Mouse (Mus musculus) kidney, embryonic 15.5 days (tissue): Measurements from ENCODE around the gene Fut8. TPM values are rescaled to one million over a fixed set of nuclear protein-coding genes. Genes with fewer than 3 reads are reported as not detected.
"Not testable (repeated sequence)": the region's sequence is repeated elsewhere in the genome, so short reads cannot be mapped to it uniquely, and the experiment has no call there.

Experiments used
- ATAC-seq: fragments of 200-750 bp; cut with Nextera tagmentation; replicated peaks from 2 replicates; pipeline ENCODE4 v1.8.0; 2017; ENCODE audit warnings: moderate TSS enrichment; ENCODE audit not compliant: low FRiP score
- H3K27ac ChIP-seq: fragments of 300-500 bp; sonication (generic); 2 replicates; pipeline ENCODE4 v1.5.1; 2015; ENCODE audit warnings: mild to moderate bottlenecking, inconsistent platforms
- H3K27me3 ChIP-seq: fragments of 300-500 bp; sonication (generic); 2 replicates; pipeline ENCODE4 v1.6.1; 2015; ENCODE audit warnings: inconsistent platforms
- H3K36me3 ChIP-seq: fragments of 300-500 bp; sonication (generic); 2 replicates; pipeline ENCODE4 v1.6.1; 2015; ENCODE audit warnings: inconsistent platforms
- H3K4me1 ChIP-seq: fragments of 300-500 bp; sonication (generic); 2 replicates; pipeline ENCODE4 v1.6.1; 2015; ENCODE audit warnings: inconsistent platforms
- H3K4me2 ChIP-seq: fragments of 300-500 bp; sonication (generic); 2 replicates; pipeline ENCODE4 v1.6.1; 2015; ENCODE audit warnings: moderate library complexity, mild to moderate bottlenecking, inconsistent platforms
- H3K4me3 ChIP-seq: fragments of 300-500 bp; sonication (generic); replicated peaks from 2 replicates; pipeline ENCODE4 v1.5.1; 2015; ENCODE audit warnings: mild to moderate bottlenecking, inconsistent platforms
- H3K9ac ChIP-seq: fragments of 300-500 bp; sonication (generic); 2 replicates; pipeline ENCODE4 v1.6.1; 2015; ENCODE audit warnings: mild to moderate bottlenecking, inconsistent platforms
- H3K9me3 ChIP-seq: fragments of 300-500 bp; sonication (generic); replicated peaks from 2 replicates; pipeline ENCODE4 v1.6.1; 2016; ENCODE audit warnings: inconsistent platforms
- WGBS: fragments of 180-500 bp; shearing (Covaris S2); methylation state at CpG from one replicate; pipeline ENCODE4 v1.1.7; 2015; ENCODE audit warnings: mixed read lengths; 5-methylcytosine and 5-hydroxymethylcytosine counted together
- polyA plus RNA-seq: library from polyadenylated mRNA; unstranded; fragments of >200 nt; fragmentation: Nextera tagmentation; extraction: Ambion mirVana; gene quantifications from 2 replicates; pipeline ENCODE4 v1.2.1, GENCODE M21; 2015

The Fut8 gene
- polyA plus RNA-seq, 1 experiment from 2014 or later: 23.9 TPM

DNA sequence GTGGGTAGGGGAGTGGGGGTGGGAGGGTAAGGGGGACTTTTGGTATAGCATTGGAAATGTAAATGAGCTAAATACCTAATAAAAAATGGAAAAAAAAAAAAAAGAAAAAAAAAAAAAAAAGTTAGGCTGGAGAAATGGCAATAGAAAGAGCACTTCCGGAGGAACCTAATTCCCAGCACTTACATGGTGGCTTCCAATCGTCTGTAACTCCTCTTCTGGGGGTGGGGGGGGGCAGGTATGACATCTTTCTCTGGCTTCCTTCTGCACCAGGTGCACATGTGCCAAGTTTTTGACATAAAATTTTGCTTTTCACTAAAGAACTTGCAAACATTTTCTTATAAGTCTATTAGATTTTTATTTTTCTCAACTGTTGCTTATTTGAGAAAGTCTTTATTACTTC is 53.9 kb downstream of the Fut8 start:
- H3K4me2 ChIP-seq, H3K36me3 ChIP-seq, H3K4me3 ChIP-seq, H3K27me3 ChIP-seq, H3K9me3 ChIP-seq, H3K9ac ChIP-seq, ATAC-seq, H3K4me1 ChIP-seq, H3K27ac ChIP-seq: not testable (repeated sequence)
- 76% methylated on average over 2 of the region's 2 CpGs for WGBS

DNA sequence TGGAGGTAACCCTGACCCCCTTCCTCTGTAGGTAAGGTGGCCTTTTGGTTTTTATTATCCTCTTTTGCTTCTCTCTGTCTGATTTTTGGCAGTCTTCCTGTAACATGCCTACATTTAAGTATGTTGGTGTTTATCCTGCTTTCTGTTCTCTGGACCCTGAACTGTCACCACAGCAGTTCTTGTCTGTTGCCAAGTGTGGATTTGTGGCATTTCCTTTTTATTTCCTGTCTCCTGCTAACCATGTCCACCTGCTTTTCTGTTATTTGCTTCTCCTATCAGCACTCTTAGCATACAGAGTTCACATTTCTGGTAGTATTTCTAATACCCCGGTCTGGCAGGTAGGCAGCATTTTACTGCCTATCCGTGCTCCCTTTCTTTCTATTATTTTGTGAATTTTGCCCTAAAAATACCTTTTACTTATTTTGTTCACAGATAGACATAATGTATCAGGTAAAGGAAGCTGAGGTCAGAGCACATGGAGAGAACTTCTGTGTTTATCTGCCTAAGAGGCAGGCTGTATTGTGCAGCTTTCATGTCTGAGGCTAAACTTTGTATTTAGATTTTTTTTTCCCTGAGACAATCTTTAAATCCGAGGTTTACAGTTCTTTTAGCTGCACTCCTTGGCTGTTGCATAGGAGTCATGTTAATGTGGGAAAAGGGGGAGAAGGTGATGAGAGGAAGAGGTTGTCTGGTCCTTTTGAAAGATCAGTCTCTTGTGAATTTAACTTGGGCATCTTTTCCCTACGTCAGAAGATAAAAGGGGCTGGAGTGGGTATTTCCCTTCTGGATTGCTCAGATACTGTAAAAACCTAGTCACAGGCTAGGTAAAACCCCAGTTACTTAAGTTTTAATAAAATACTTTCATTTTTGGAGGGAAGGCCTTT is 54.7 kb downstream of the Fut8 start:
- Histone ChIP-seq H3K9me3 (no peaks in the 10 kb centered on the region), H3K4me1 (peaks cover 5% of the 10 kb centered on the region; the same call in 1 of the 2 replicates), H3K9ac (no peak overlapping the region), H3K27me3 (no peaks in the 10 kb centered on the region), H3K36me3 (no peaks in the 10 kb centered on the region), H3K27ac (no peak overlapping the region), H3K4me2 (no peak overlapping the region), H3K4me3 (no peak overlapping the region)
- ATAC-seq: no peak
- WGBS: 59% methylated on average over 4 of the region's 4 CpGs

DNA sequence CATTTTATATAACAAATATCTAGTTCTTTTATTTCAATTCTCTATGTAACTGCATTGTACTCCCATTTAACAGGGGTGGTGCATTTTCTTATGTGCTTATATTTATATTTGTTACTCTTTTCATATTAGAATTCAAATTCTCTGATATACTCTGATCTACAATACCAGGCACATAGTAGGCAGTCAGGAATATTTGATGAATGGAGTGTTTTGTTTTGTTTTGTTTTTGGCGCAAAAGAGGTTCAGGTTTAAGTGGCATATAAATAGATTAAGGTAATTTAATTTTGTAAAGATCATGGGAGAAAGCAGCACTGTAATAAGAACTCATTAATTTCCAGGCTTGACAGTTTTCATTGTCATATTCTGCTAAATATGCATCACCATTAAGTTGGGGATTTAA is 58.2 kb downstream of the Fut8 start:
- Histone ChIP-seq H3K27ac (no peak overlapping the region), H3K4me1 (no peaks in the 10 kb centered on the region), H3K4me2 (no peak overlapping the region), H3K27me3 (no peaks in the 10 kb centered on the region), H3K36me3 (no peaks in the 10 kb centered on the region), H3K9me3 (no peaks in the 10 kb centered on the region), H3K4me3 (no peak overlapping the region), H3K9ac (no peak overlapping the region)
- ATAC-seq: no peak
- WGBS: 76% methylated on average over 1 of the region's 1 CpGs

DNA sequence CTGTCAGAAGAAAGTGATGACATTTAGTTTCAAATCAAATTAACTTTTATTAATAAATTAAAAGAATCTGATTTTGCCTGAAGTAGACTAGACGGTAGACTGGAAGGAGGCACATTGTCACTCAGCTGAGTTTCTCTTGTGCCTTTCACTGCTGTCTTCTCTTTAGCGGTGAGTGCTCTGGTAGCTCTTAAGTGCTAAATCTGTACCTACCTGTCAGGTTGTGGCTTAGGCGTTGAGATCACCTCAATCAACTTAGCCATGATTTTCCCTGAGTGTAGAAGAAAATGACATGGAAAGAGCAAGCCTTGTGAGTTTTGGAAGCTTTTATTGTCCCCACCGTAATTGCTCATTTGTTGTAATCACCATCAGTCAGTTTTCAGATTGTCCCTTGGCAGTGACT is 59.2 kb downstream of the Fut8 start:
- no peak overlapping the region for H3K4me3 ChIP-seq
- no peak overlapping the region for H3K27ac ChIP-seq
- WGBS: 76% methylated on average over 4 of the region's 4 CpGs
- H3K4me1 ChIP-seq: no peaks in the 10 kb centered on the region
- H3K36me3 ChIP-seq: no peaks in the 10 kb centered on the region
- H3K4me2 ChIP-seq: no peak overlapping the region
- H3K9ac ChIP-seq: no peak overlapping the region
- H3K27me3 ChIP-seq: no peaks in the 10 kb centered on the region
- H3K9me3 ChIP-seq: no peaks in the 10 kb centered on the region
- no peak for ATAC-seq

DNA sequence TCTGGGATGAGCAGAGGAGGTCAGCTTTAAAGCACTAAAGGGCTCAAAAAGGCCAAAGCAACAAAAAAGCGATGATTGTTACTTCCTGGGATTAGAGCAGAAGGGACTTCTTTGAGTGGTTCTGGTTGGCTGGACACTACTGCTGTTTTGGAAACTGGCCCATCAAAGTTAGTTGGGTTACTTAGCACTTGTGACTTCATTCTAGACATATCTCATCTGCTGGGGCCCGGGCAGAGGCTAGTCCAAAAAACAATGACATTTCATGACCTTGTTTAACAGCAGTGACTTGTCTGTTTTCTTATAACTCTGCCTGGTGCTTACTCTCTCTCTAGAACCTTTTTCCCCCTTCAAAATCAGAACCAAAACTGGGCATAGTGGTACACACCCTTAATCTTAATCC is 59.9 kb downstream of the Fut8 start:
- Histone ChIP-seq H3K9ac (no peak overlapping the region), H3K36me3 (no peaks in the 10 kb centered on the region), H3K9me3 (no peaks in the 10 kb centered on the region), H3K4me3 (no peak overlapping the region), H3K27me3 (no peaks in the 10 kb centered on the region), H3K4me2 (no peak overlapping the region), H3K27ac (no peak overlapping the region), H3K4me1 (no peaks in the 10 kb centered on the region)
- no peak for ATAC-seq
- WGBS: 65% methylated on average over 2 of the region's 2 CpGs

DNA sequence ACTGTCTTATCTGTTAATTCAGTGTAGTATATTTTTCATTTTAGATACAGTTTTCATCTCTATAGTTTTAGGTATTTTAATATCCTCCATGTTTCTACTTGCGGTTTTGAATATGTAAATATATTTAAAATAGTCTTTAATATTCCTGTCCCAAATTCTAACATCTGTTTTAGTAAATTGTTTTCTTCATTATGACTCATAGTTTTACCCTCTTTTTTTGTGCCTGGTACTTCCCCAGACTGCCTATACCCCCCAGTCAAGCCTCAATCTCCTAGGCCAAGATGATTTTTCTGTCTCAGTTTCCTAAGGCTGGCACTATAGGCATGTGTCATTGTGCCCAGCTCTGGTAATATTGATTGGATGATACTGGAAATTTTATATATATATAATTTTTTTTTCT is 64.1 kb downstream of the Fut8 start:
- H3K4me1 ChIP-seq: no peaks in the 10 kb centered on the region
- no peak overlapping the region for H3K4me2 ChIP-seq
- 97% methylated on average over 1 of the region's 1 CpGs for WGBS
- no peak overlapping the region for H3K27ac ChIP-seq
- H3K27me3 ChIP-seq: no peaks in the 10 kb centered on the region
- no peak for ATAC-seq
- no peak overlapping the region for H3K9ac ChIP-seq
- H3K36me3 ChIP-seq: no peaks in the 10 kb centered on the region
- no peaks in the 10 kb centered on the region for H3K9me3 ChIP-seq
- H3K4me3 ChIP-seq: no peak overlapping the region

DNA sequence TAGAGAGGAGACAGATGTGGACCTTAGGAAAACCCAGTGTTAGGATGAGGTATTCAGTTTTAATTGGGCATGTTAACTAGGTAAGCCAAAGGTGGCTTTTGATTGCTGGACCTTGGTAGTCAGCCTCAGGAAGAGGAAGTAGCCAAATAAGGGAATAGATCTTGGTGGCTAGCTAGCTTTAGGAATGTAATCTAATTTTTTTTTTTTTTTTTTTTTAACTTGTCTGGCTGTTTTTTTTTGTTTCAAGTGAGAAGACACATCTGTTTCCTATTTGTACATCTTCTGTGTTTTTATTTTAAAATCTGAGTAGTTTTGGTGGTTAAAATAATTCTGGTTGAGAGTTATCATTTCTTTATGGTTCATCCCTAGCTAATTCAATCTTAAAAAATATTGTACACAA is 65.4 kb downstream of the Fut8 start:
- Histone ChIP-seq H3K27ac (no peak overlapping the region), H3K36me3 (no peaks in the 10 kb centered on the region), H3K27me3 (no peaks in the 10 kb centered on the region), H3K9me3 (no peaks in the 10 kb centered on the region), H3K4me2 (no peak overlapping the region), H3K4me3 (no peak overlapping the region), H3K4me1 (no peaks in the 10 kb centered on the region), H3K9ac (no peak overlapping the region)
- no peak for ATAC-seq

DNA sequence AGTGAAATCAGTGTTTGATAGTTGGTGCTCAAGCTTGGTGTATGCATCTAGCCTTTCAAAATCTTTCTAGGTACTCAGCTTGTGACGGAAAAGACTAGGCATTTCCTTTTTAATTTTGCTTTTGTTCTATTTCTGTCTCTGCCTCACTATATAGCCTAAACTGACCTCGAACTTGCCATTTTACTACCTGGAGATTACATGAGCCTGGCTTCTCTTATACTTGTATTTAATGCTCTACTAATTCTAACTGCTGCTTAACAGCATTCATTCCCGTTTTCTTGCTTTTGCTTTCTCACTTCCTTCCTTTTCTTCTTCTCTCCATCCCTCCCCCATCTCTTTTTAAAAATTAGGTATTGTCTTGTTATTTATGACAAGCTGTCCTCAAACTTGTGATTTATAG is 67.6 kb downstream of the Fut8 start:
- Histone ChIP-seq H3K27me3 (no peaks in the 10 kb centered on the region), H3K4me3 (no peak overlapping the region), H3K9ac (no peak overlapping the region), H3K27ac (no peak overlapping the region), H3K4me1 (no peaks in the 10 kb centered on the region), H3K36me3 (no peaks in the 10 kb centered on the region), H3K4me2 (no peak overlapping the region), H3K9me3 (no peaks in the 10 kb centered on the region)
- WGBS: 83% methylated on average over 3 of the region's 3 CpGs
- no peak for ATAC-seq

DNA sequence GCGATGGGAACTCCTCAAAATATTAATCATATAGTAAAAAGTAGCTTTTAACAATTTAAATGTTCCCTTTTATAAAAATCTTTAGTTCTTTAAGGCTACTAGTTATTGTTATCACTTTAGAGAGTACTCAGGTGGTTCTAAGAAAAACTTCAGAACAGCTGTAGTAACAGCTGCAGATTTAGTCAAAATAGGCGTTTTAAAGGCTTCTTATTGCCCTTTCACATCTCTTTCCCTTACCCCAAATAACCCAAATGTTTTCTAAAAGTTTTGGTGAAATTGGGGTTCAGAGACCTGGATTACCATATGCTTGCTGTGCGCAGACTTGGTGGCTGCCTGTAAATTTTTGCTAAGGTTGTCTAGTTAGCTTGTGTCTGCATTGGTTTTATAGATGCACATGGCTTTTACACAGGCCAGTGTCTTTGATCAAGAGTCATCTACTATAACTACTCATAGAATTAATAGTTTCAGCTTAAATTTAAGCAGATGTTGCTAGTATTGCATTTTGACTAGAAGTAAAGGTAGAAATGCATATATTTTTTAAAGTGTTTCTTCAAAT is 68.9 kb downstream of the Fut8 start:
- Histone ChIP-seq H3K36me3 (no peaks in the 10 kb centered on the region), H3K4me1 (no peaks in the 10 kb centered on the region), H3K4me2 (no peak overlapping the region), H3K27ac (no peak overlapping the region), H3K9ac (no peak overlapping the region), H3K27me3 (no peaks in the 10 kb centered on the region), H3K4me3 (no peak overlapping the region), H3K9me3 (no peaks in the 10 kb centered on the region)
- no peak for ATAC-seq
- WGBS: 79% methylated on average over 3 of the region's 3 CpGs

DNA sequence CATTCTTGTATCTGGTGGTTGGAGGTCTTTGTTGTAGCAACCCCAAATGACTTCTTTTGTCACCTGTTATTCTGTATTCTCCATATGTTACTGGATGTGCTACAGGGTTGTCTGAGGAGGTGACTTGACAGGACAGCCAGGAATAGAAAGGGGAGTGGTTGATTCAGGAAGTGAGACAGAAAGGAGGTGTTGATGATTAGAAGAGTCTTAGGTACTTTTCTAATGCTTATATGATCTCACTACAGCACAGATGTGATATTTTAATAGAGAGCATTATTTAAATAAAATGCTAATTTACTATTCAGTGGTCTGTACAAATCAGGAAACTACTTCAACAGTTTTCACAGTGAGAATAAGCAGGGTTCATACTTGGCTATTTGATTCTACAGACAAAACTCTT is 71.6 kb downstream of the Fut8 start:
- H3K9ac ChIP-seq: no peak overlapping the region

DNA sequence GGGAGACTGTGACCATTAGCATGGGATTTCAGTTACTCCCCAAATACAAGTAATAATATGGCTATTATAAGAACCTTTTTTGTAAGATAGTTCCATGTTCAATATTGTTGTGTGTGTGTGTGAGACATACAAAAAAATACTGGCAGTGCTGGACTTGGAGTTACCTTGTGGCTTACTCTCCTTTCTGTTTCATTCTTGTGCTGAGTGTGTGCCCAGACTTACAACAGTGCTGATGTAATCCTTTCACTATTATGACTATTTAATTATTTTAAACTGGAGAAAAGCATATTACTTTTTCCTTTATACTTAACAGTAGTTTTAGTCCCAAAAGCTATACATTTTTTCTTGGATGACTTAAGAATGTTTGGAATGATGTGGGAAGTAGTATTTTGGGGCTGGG is 75.6 kb downstream of the Fut8 start:
- Histone ChIP-seq H3K4me3 (no peak overlapping the region), H3K4me2 (no peak overlapping the region), H3K27me3 (no peaks in the 10 kb centered on the region), H3K9ac (no peak overlapping the region), H3K36me3 (no peaks in the 10 kb centered on the region), H3K9me3 (no peaks in the 10 kb centered on the region), H3K4me1 (no peaks in the 10 kb centered on the region), H3K27ac (no peak overlapping the region)
- no peak for ATAC-seq

More for the DNA sequence above, 71.6 kb downstream of the Fut8 start:
- H3K4me3 ChIP-seq: no peak overlapping the region
- H3K9me3 ChIP-seq: no peaks in the 10 kb centered on the region
- H3K27ac ChIP-seq: no peak overlapping the region
- no peaks in the 10 kb centered on the region for H3K27me3 ChIP-seq
- no peaks in the 10 kb centered on the region for H3K4me1 ChIP-seq
- H3K4me2 ChIP-seq: no peak overlapping the region
- H3K36me3 ChIP-seq: no peaks in the 10 kb centered on the region
- no peak for ATAC-seq

DNA sequence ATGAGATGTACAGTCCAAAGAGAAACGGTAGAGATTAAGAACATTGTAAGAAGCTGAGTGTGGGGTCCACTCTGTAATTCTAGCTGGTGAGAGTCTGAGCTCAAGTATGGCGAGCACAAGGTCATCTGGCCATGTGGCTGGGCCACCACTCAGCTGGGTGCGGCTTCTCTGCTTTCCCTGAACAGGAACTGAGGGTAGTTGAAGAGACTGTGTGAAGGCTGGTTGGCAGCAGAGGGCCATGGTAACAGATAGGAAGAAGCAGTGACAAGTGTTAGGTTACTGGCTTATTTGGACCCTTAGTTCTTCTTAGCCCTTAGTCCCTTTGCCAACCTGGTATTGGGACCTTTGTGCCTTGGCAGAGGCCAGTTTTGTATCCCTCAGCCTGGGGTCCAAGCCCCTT is 86.2 kb downstream of the Fut8 start:
- no peak for ATAC-seq
- no peak overlapping the region for H3K9ac ChIP-seq

DNA sequence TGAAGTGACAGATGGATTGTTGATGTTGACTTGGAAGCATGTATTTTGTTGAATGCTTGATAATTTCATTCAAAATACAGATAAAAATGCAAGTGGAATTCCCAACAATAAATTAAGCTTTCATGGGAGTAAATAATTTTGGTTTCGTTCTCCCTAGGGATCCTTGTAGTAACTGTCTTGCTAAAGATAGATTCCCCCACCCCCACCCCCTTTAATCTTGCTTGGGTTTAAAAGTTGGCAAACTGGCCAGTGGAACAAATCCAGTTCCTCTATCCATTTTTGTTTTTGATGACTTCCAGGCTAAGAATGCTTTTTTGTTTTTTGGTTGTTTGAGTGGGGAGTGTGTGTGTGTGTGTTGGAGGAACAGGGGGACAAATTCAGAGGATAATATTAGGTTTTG is 108.6 kb downstream of the Fut8 start:
- H3K4me3 ChIP-seq: no peak overlapping the region
- WGBS: 70% methylated on average over 1 of the region's 1 CpGs
- no peak overlapping the region for H3K9ac ChIP-seq
- H3K9me3 ChIP-seq: no peaks in the 10 kb centered on the region
- no peaks in the 10 kb centered on the region for H3K4me1 ChIP-seq
- H3K4me2 ChIP-seq: no peak overlapping the region
- no peaks in the 10 kb centered on the region for H3K36me3 ChIP-seq
- no peaks in the 10 kb centered on the region for H3K27me3 ChIP-seq
- no peak overlapping the region for H3K27ac ChIP-seq
- no peak for ATAC-seq

More for the DNA sequence above, 86.2 kb downstream of the Fut8 start:
- 65% methylated on average over 3 of the region's 3 CpGs for WGBS
- Histone ChIP-seq H3K27me3 (no peaks in the 10 kb centered on the region), H3K4me2 (no peak overlapping the region), H3K36me3 (no peaks in the 10 kb centered on the region), H3K4me3 (no peak overlapping the region), H3K27ac (no peak overlapping the region), H3K4me1 (no peaks in the 10 kb centered on the region), H3K9me3 (no peaks in the 10 kb centered on the region)
